Mouse (Mus musculus): ENCODE data around the gene Mogat2. TPM values are rescaled to one million over a fixed set of nuclear protein-coding genes. Genes with fewer than 3 reads are reported as not detected.

The Mogat2 gene
- polyA plus RNA-seq, 1 experiment from 2014 or later, result 48.6 TPM

GRCm38 (mm10) chr7:99214621-99215185 lies 23.7 kb downstream of the Mogat2 start:
- Histone ChIP-seq H3K4me1 (replicated peaks; ENCODE audit: control insufficient read depth, insufficient read depth, low read length) (no peaks in the 10 kb centered on the region), H3K27ac (ENCODE audit: low read depth) (no peak overlapping the region), H3K9me3 (ENCODE audit: control insufficient read depth, low read length) (no peaks in the 10 kb centered on the region), H3K4me2 (ENCODE audit: low read length) (no peak overlapping the region), H3K9ac (ENCODE audit: low read length) (no peak overlapping the region), H3K27me3 (replicated peaks; ENCODE audit: control insufficient read depth, insufficient read depth, low read length) (no peaks in the 10 kb centered on the region), H3K4me3 (ENCODE audit: low read depth, low read length) (no peak overlapping the region), H3K36me3 (ENCODE audit: control insufficient read depth, insufficient read depth, low read length) (no peaks in the 10 kb centered on the region)
- 80% methylated on average over 10 of the region's 10 CpGs for WGBS
- DNase-seq (ENCODE audit: low spot score) (no peak), ATAC-seq (replicated peaks; ENCODE audit: low FRiP score, low TSS enrichment, low read depth) (0 out of 2 replicates have a peak, but pooled peaks have one; percentile 13)

DNA sequence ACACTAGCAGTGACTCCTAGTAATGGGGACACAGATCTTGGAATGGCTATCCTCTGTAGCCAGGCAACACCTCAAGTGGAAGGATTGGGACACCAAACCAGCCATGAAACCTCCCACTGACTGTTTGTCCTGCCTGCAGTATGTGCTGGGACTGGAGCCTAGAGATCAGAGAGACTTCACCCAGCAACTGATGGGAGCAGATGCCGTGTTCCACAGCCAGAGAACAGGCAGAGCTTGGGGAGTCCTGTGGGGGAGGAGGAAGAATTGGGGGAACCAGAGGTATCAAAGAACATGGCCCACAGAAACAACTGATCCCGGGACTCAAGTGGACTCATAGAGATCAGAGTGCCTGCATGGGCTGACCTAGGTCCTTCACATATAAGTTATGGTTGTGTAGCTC lies 24.7 kb downstream of the Mogat2 start:
- no peak overlapping the region for H3K4me3 ChIP-seq (ENCODE audit: low read depth, low read length)
- DNase-seq (ENCODE audit: low spot score) (no peak), ATAC-seq (replicated peaks; ENCODE audit: low FRiP score, low TSS enrichment, low read depth) (no peak)
- WGBS, result 89% methylated on average over 2 of the region's 2 CpGs
- no peaks in the 10 kb centered on the region for H3K4me1 ChIP-seq (replicated peaks; ENCODE audit: control insufficient read depth, insufficient read depth, low read length)
- H3K4me2 ChIP-seq (ENCODE audit: low read length), result no peak overlapping the region
- H3K27me3 ChIP-seq (replicated peaks; ENCODE audit: control insufficient read depth, insufficient read depth, low read length), result no peaks in the 10 kb centered on the region
- no peak overlapping the region for H3K27ac ChIP-seq (ENCODE audit: low read depth)
- H3K36me3 ChIP-seq (ENCODE audit: control insufficient read depth, insufficient read depth, low read length), result no peaks in the 10 kb centered on the region
- no peaks in the 10 kb centered on the region for H3K9me3 ChIP-seq (ENCODE audit: control insufficient read depth, low read length)
- H3K9ac ChIP-seq (ENCODE audit: low read length), result no peak overlapping the region

DNA sequence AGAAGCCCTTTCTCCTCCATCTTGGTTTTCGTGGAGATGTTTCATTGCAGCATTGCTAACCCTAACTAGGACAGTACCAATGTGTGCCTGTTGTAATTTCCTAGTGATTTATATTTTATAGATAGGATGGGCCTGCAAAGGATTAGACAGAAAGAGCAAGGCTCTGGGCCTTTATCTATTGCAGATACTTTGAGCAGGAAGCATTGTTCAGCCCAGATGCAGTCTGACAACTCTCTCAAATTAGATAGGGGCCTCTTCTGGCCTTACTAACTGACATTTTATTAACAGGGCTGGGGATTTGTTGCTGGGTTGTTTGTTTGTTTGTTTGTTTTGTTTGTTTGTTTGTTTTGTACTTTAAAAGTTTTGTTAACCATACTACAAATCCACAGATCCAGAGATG lies 25.4 kb downstream of the Mogat2 start:
- no peaks in the 10 kb centered on the region for H3K36me3 ChIP-seq (ENCODE audit: control insufficient read depth, insufficient read depth, low read length)
- H3K27me3 ChIP-seq (replicated peaks; ENCODE audit: control insufficient read depth, insufficient read depth, low read length), result no peaks in the 10 kb centered on the region
- ATAC-seq (replicated peaks; ENCODE audit: low FRiP score, low TSS enrichment, low read depth), result no peak
- no peaks in the 10 kb centered on the region for H3K4me1 ChIP-seq (replicated peaks; ENCODE audit: control insufficient read depth, insufficient read depth, low read length)
- H3K27ac ChIP-seq (ENCODE audit: low read depth), result no peak overlapping the region
- H3K9ac ChIP-seq (ENCODE audit: low read length), result no peak overlapping the region
- H3K9me3 ChIP-seq (ENCODE audit: control insufficient read depth, low read length), result no peaks in the 10 kb centered on the region
- no peak overlapping the region for H3K4me2 ChIP-seq (ENCODE audit: low read length)
- H3K4me3 ChIP-seq (ENCODE audit: low read depth, low read length), result no peak overlapping the region
- DNase-seq (ENCODE audit: low spot score), result no peak
- WGBS, result 83% methylated on average over 1 of the region's 1 CpGs

DNA sequence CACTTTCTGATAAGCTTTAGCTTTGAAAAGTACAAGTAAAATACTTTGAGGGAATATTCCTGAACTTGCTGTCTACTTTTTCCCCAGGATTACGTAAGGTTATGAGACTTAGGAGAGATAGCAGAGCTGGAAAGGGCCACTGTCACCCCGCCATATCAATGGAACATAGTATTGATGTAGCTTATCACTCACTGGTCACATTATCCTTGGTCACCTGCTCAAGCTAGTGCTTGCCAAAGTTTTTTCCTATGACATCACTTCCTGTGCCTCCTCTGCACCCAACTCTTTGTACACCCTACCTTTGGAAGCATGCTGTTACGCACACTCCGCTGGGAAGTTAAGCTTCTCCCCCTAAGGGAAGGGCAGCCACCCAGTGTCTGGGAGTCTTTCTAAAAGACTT lies 29.7 kb downstream of the Mogat2 start:
- no peaks in the 10 kb centered on the region for H3K4me1 ChIP-seq (replicated peaks; ENCODE audit: control insufficient read depth, insufficient read depth, low read length)
- no peak overlapping the region for H3K27ac ChIP-seq (ENCODE audit: low read depth)
- H3K27me3 ChIP-seq (replicated peaks; ENCODE audit: control insufficient read depth, insufficient read depth, low read length), result no peaks in the 10 kb centered on the region
- ATAC-seq (replicated peaks; ENCODE audit: low FRiP score, low TSS enrichment, low read depth), result 0 out of 2 replicates have a peak, but pooled peaks have one; percentile 32
- no peak overlapping the region for H3K9ac ChIP-seq (ENCODE audit: low read length)
- H3K36me3 ChIP-seq (ENCODE audit: control insufficient read depth, insufficient read depth, low read length), result no peaks in the 10 kb centered on the region
- no peaks in the 10 kb centered on the region for H3K9me3 ChIP-seq (ENCODE audit: control insufficient read depth, low read length)
- no peak for DNase-seq (ENCODE audit: low spot score)
- 91% methylated on average over 4 of the region's 4 CpGs for WGBS
- no peak overlapping the region for H3K4me2 ChIP-seq (ENCODE audit: low read length)
- H3K4me3 ChIP-seq (ENCODE audit: low read depth, low read length), result no peak overlapping the region

DNA sequence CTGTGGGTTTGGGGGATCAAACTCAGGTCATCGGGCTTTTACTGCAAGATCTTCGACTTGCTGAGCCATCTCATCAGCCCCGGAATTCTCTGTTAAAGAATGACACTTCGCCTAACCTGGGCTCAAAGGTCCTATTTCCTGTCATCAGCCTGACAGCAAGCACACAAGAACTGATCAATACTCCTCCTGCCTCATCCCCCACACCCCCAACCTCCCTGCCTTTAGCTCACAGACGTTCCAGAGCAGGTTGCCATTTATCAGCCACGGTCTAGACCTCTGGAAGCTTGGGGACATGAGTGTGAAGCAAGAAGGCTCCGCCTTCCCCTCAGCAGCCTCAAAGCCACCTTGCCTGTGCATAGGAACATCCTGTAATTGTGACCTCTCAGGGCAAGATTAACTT lies 32.1 kb downstream of the Mogat2 start:
- Histone ChIP-seq H3K4me1 (replicated peaks; ENCODE audit: control insufficient read depth, insufficient read depth, low read length) (peaks cover 6% of the 10 kb centered on the region), H3K27ac (ENCODE audit: low read depth) (no peak overlapping the region), H3K4me2 (ENCODE audit: low read length) (no peak overlapping the region), H3K36me3 (ENCODE audit: control insufficient read depth, insufficient read depth, low read length) (no peaks in the 10 kb centered on the region), H3K27me3 (replicated peaks; ENCODE audit: control insufficient read depth, insufficient read depth, low read length) (no peaks in the 10 kb centered on the region), H3K9me3 (ENCODE audit: control insufficient read depth, low read length) (no peaks in the 10 kb centered on the region), H3K9ac (ENCODE audit: low read length) (no peak overlapping the region), H3K4me3 (ENCODE audit: low read depth, low read length) (no peak overlapping the region)
- 62% methylated on average over 7 of the region's 7 CpGs for WGBS
- DNase-seq (ENCODE audit: low spot score) (no peak), ATAC-seq (replicated peaks; ENCODE audit: low FRiP score, low TSS enrichment, low read depth) (no peak)

DNA sequence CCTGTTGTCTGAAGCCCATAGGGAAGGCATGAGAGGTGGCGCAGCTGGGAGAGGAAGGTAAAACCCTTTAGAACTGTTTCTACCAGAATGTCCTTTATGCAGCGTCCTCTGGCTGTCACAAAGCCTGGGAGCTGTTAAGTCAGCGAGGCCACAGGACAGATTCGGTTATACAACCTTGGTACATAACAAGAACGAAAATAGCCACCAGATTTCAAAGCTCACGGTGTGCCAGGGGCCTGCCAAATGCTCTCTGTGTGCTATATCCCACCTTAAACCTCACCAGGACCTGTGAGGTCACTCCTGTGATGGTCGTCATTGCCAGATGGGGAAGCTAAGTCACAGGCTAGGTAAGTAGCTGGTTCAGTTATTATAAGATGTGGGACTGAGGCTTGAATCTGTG lies 36.3 kb downstream of the Mogat2 start:
- Histone ChIP-seq H3K27ac (ENCODE audit: low read depth) (no peak overlapping the region), H3K36me3 (ENCODE audit: control insufficient read depth, insufficient read depth, low read length) (no peaks in the 10 kb centered on the region), H3K4me3 (ENCODE audit: low read depth, low read length) (no peak overlapping the region), H3K4me2 (ENCODE audit: low read length) (no peak overlapping the region), H3K27me3 (replicated peaks; ENCODE audit: control insufficient read depth, insufficient read depth, low read length) (no peaks in the 10 kb centered on the region), H3K9me3 (ENCODE audit: control insufficient read depth, low read length) (no peaks in the 10 kb centered on the region), H3K4me1 (replicated peaks; ENCODE audit: control insufficient read depth, insufficient read depth, low read length) (peaks cover 14% of the 10 kb centered on the region), H3K9ac (ENCODE audit: low read length) (no peak overlapping the region)
- WGBS, result 83% methylated on average over 7 of the region's 7 CpGs
- DNase-seq (ENCODE audit: low spot score), result no peak
- ATAC-seq (replicated peaks; ENCODE audit: low FRiP score, low TSS enrichment, low read depth), result no peak

GRCm38 (mm10) chr7:99200290-99200689 lies 38.1 kb downstream of the Mogat2 start:
- Histone ChIP-seq H3K9ac (ENCODE audit: low read length) (no peak overlapping the region), H3K4me2 (ENCODE audit: low read length) (no peak overlapping the region), H3K27ac (ENCODE audit: low read depth) (0 out of 2 replicates have a peak overlapping the region, but pooled peaks have one; percentile 35), H3K4me3 (ENCODE audit: low read depth, low read length) (no peak overlapping the region), H3K27me3 (replicated peaks; ENCODE audit: control insufficient read depth, insufficient read depth, low read length) (no peaks in the 10 kb centered on the region), H3K36me3 (ENCODE audit: control insufficient read depth, insufficient read depth, low read length) (no peaks in the 10 kb centered on the region), H3K9me3 (ENCODE audit: control insufficient read depth, low read length) (no peaks in the 10 kb centered on the region), H3K4me1 (replicated peaks; ENCODE audit: control insufficient read depth, insufficient read depth, low read length) (peaks cover 14% of the 10 kb centered on the region)
- DNase-seq (ENCODE audit: low spot score), result no peak
- peak; percentile 87 for ATAC-seq (replicated peaks; ENCODE audit: low FRiP score, low TSS enrichment, low read depth)
- WGBS, result 12% methylated on average over 4 of the region's 4 CpGs

DNA sequence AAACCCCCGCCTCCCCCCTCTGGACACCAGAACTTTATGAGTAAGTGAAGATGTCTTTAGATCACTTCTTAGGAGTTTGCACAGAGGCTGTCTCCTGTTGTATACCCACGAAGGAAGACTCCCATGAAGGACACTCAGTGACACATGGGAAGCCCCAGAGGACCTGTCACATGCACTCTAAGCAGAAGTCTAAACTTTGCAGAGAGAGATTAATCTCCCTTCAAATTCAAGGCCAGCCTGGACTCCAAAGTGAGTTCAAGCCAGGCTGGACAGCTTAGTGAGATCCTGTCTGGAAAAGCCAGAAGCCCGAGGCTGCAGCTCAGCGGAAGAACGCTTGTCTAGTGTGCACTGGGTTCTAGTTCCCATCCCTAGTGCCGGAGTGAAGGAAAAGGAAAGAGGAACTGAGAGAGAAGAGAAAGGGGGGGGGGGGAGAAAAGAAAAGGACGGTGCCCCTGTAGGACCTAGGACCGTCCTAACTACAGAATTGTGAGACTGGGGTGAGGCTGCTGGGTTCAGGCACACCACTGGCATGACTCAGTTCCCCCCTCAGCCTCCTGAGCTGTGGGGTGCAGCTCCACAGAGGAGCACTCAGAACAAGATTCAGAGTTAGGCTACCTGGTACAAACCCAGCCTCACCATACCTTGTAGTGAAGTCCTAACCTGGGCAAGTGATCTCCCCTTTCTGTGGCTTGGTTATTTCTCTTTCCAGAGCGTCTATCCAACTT lies 38.8 kb downstream of the Mogat2 start:
- no peaks in the 10 kb centered on the region for H3K36me3 ChIP-seq (ENCODE audit: control insufficient read depth, insufficient read depth, low read length)
- ATAC-seq (replicated peaks; ENCODE audit: low FRiP score, low TSS enrichment, low read depth) (peak; percentile 35; the same call in 1 of the 2 replicates), DNase-seq (ENCODE audit: low spot score) (no peak)
- H3K4me2 ChIP-seq (ENCODE audit: low read length), result no peak overlapping the region
- H3K27me3 ChIP-seq (replicated peaks; ENCODE audit: control insufficient read depth, insufficient read depth, low read length), result no peaks in the 10 kb centered on the region
- no peak overlapping the region for H3K9ac ChIP-seq (ENCODE audit: low read length)
- no peaks in the 10 kb centered on the region for H3K9me3 ChIP-seq (ENCODE audit: control insufficient read depth, low read length)
- no peak overlapping the region for H3K4me3 ChIP-seq (ENCODE audit: low read depth, low read length)
- H3K27ac ChIP-seq (ENCODE audit: low read depth), result no peak overlapping the region
- peaks cover 14% of the 10 kb centered on the region for H3K4me1 ChIP-seq (replicated peaks; ENCODE audit: control insufficient read depth, insufficient read depth, low read length)
- 78% methylated on average over 8 of the region's 9 CpGs for WGBS

- WGBS, result 92% methylated on average over 2 of the region's 2 CpGs
- H3K9me3 ChIP-seq (ENCODE audit: control insufficient read depth, low read length), result no peaks in the 10 kb centered on the region
- H3K4me2 ChIP-seq (ENCODE audit: low read length), result no peak overlapping the region
- no peak overlapping the region for H3K4me3 ChIP-seq (ENCODE audit: low read depth, low read length)
- H3K4me1 ChIP-seq (replicated peaks; ENCODE audit: control insufficient read depth, insufficient read depth, low read length), result peaks cover 14% of the 10 kb centered on the region
- no peak for ATAC-seq (replicated peaks; ENCODE audit: low FRiP score, low TSS enrichment, low read depth)
- DNase-seq (ENCODE audit: low spot score), result no peak
- no peaks in the 10 kb centered on the region for H3K27me3 ChIP-seq (replicated peaks; ENCODE audit: control insufficient read depth, insufficient read depth, low read length)
- no peak overlapping the region for H3K9ac ChIP-seq (ENCODE audit: low read length)
- H3K27ac ChIP-seq (ENCODE audit: low read depth), result no peak overlapping the region
- H3K36me3 ChIP-seq (ENCODE audit: control insufficient read depth, insufficient read depth, low read length), result no peaks in the 10 kb centered on the region
These were observed 39.6 kb downstream of the Mogat2 start for GRCm38 (mm10) chr7:99198811-99199210.
